Mouse (Mus musculus) large intestine, adult 2 months (tissue): ENCODE data around the gene Gdpgp1. TPM values are rescaled to one million over a fixed set of nuclear protein-coding genes. Genes with fewer than 3 reads are reported as not detected.
A peak's percentile ranks its signal among the peaks of the same experiment; 100 is the strongest.

ENCODE experiments used
- DNase-seq: peaks from one replicate; pipeline ENCODE4 v3.0.0-alpha.2; 2012; ENCODE audit warnings: low read depth, low spot score
- WGBS: fragments of 180-500 bp; shearing (Covaris S2); methylation state at CpG from one replicate; pipeline ENCODE4 v1.1.7; 2018; 5-methylcytosine and 5-hydroxymethylcytosine counted together
- polyA plus RNA-seq: library from polyadenylated mRNA; depleted of rRNA; stranded (reverse); fragments of >200 nt; gene quantifications from 2 replicates; pipeline ENCODE4 v1.2.3, GENCODE M21; 2012; rRNA removed

Gene Gdpgp1
- polyA plus RNA-seq, 1 experiment, result 3.1 TPM

DNA sequence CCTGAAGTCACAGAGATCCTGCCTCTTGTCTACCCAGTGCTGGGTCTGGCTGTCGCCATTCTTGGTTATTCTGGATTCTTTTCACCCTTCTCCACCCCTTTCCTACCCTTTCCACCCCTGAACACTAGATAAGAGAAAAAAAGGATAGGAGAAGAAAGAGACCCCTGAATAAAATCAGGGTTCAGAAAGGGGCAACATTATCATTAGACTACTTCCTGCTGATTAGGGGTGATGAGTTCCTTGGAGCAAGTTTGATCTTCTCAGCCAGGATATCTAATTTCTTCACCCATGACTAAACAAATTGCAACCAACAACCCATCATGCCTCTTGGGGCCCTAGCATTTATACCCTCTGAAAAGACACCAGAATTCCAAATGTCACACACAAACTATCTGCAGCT, 35.1 kb downstream of the Gdpgp1 start:
- 85% methylated on average over 1 of the region's 1 CpGs for WGBS
- no peak for DNase-seq

GRCm38 (mm10) chr7:80268897-80269750, 36.5 kb downstream of the Gdpgp1 start, which contains the start of gene Vps33b:
Vps33b (plus strand) TSS chr7:80269649.
- 2% methylated on average over 21 of the region's 21 CpGs for WGBS
- DNase-seq, result peak; percentile 97

DNA sequence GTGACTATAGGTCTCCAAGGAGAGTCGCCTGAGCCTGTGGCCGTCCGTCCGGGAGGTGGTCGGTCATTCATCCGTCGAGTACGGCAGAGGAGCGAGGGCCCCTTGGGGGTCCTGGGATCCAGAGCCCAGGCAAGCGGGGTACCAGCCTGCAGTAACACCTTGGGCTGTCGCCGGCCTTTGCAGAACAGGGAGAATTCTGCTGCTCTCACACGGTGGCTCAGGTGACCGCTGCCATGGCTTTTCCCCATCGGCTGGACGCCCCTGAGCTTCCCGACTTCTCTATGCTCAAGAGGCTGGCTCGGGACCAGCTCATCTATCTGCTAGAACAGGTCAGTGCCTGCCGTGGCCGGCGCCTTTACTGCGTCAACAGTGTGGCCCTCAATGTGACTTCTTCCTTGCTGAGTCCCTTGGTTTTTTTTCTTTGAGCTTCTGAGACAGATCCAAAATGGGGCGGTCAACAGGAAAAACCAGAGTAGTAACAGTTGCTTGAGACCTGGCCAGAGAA, 37.1 kb downstream of the Gdpgp1 start:
- no peak for DNase-seq
- under 1% methylated on average over 23 of the region's 23 CpGs for WGBS

DNA sequence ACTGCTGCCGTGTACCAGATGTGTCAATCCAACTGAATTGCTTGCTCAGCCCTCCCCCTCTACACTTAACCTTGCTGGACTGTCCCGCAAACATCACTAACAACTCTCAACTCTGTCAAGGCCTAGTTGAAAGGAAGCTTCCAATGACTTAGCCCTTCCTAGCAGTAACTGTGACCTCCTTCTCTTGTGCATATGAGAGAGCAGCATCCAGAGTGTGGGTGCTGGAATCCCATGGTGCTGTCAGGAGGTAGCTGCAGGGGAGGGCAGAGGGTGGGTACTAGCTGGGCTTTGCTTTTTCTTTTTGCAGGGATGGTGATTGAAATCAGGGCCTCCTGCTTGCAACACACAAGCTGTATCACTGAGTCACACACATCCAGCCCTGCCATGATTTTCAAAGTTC, 40.8 kb downstream of the Gdpgp1 start:
- no peak for DNase-seq

GRCm38 (mm10) chr7:80276374-80276773, 43.7 kb downstream of the Gdpgp1 start:
- WGBS, result 92% methylated on average over 4 of the region's 4 CpGs

More for the DNA sequence above, 40.8 kb downstream of the Gdpgp1 start:
- WGBS, result 83% methylated on average over 2 of the region's 2 CpGs

GRCm38 (mm10) chr7:80280032-80280431, 47.4 kb downstream of the Gdpgp1 start:
- 87% methylated on average over 10 of the region's 10 CpGs for WGBS
- DNase-seq, result no peak

More at GRCm38 (mm10) chr7:80276374-80276773, 43.7 kb downstream of the Gdpgp1 start:
- DNase-seq, result no peak

- 92% methylated on average over 2 of the region's 2 CpGs for WGBS
- no peak for DNase-seq
Measured at GRCm38 (mm10) chr7:80280998-80281397, 48.3 kb downstream of the Gdpgp1 start.

DNA sequence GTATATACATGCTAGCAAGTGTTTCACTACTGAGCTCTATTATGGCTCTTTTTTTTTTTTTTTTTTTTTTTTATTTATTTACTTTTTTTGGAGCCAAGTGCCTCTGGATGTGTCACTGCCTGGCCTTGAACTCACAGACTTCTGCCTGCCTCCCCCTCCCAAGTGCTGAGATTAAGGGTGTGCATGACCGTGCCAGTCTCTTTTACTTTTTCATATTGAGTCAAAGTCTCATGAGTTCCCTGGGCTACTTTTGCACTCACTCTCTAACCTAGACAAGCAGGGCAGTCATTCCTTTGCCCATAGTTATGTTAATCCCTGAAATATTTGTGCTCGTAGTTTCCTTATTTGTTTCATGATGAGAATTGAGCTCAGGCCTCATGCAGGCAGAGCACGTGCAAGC, 49.0 kb downstream of the Gdpgp1 start:
- DNase-seq, result no peak
- WGBS, result 84% methylated on average over 3 of the region's 3 CpGs

- DNase-seq, result no peak
- WGBS, result 79% methylated on average over 3 of the region's 3 CpGs
Measured at GRCm38 (mm10) chr7:80283226-80283918, 50.7 kb downstream of the Gdpgp1 start.

- DNase-seq, result no peak
- 65% methylated on average over 5 of the region's 5 CpGs for WGBS
Measured at GRCm38 (mm10) chr7:80284391-80284790, 51.7 kb downstream of the Gdpgp1 start.

- DNase-seq, result no peak
- WGBS, result 88% methylated on average over 6 of the region's 6 CpGs
Measured at GRCm38 (mm10) chr7:80285725-80286124, 53.1 kb downstream of the Gdpgp1 start.

GRCm38 (mm10) chr7:80287736-80288135, 55.1 kb downstream of the Gdpgp1 start:
- WGBS, result 78% methylated on average over 10 of the region's 10 CpGs
- DNase-seq, result no peak

Other genes starting within 250 kb of the Gdpgp1 start
- gene Zfp710, start 208.1 kb upstream of the Gdpgp1 start, polyA plus RNA-seq, result 30.7 and 51.2 TPM in 2 replicates
- 136 and 156 TPM in 2 replicates for gene Idh2, start 117.5 kb upstream of the Gdpgp1 start, polyA plus RNA-seq
- 43.2 and 57.8 TPM in 2 replicates for gene Sema4b, start 46.0 kb upstream of the Gdpgp1 start, polyA plus RNA-seq
- gene Cib1, start 52 bp upstream of the Gdpgp1 start, polyA plus RNA-seq, result 652 and 673 TPM in 2 replicates
- gene Ttll13, start 13.5 kb downstream of the Gdpgp1 start, polyA plus RNA-seq, result 0.05 and 0.12 TPM in 2 replicates
- gene Ngrn, start 28.4 kb downstream of the Gdpgp1 start, polyA plus RNA-seq, result 19.0 and 21.2 TPM in 2 replicates
- gene Vps33b, start 36.8 kb downstream of the Gdpgp1 start, polyA plus RNA-seq, result 9.0 and 22.5 TPM in 2 replicates
- 33.7 and 34.6 TPM in 2 replicates for gene Prc1, start 61.6 kb downstream of the Gdpgp1 start, polyA plus RNA-seq
- 7.8 and 8.9 TPM in 2 replicates for gene Rccd1, start 91.6 kb downstream of the Gdpgp1 start, polyA plus RNA-seq
- 44.8 and 64.9 TPM in 2 replicates for gene Unc45a, start 108.1 kb downstream of the Gdpgp1 start, polyA plus RNA-seq
- gene Hddc3, start 110.2 kb downstream of the Gdpgp1 start, polyA plus RNA-seq, result 32.5 and 42.0 TPM in 2 replicates
- 13.8 and 25.9 TPM in 2 replicates for gene Man2a2, start 138.5 kb downstream of the Gdpgp1 start, polyA plus RNA-seq
- 12.1 and 17.1 TPM in 2 replicates for gene Fes, start 155.1 kb downstream of the Gdpgp1 start, polyA plus RNA-seq
- gene Furin, start 172.6 kb downstream of the Gdpgp1 start, polyA plus RNA-seq, result 42.5 and 62.9 TPM in 2 replicates